Mouse (Mus musculus) spleen, adult 2 months (tissue): ENCODE measurements around the gene E130308A19Rik. TPM values are rescaled to one million over a fixed set of nuclear protein-coding genes. Genes with fewer than 3 reads are reported as not detected.

Experiments
- DNase-seq, 2 experiments: peaks; one replicate each; pipeline versions ENCODE4 v3.0.0 to v3.0.0-alpha.2; 2012 to 2021; ENCODE audit warnings: low spot score in 2 of 2, low read depth in 1 of 2
- H3K27ac ChIP-seq: fragments of 200-500 bp; 2 replicates; pipeline ENCODE4 v1.5.1; 2012; ENCODE audit warnings: low read length, inconsistent platforms; ENCODE audit not compliant: insufficient read depth
- H3K27me3 ChIP-seq: fragments of 200-500 bp; 2 replicates; pipeline ENCODE4 v1.6.1; 2012; ENCODE audit warnings: mild to moderate bottlenecking, moderate library complexity, low read length, inconsistent platforms; ENCODE audit not compliant: control insufficient read depth, insufficient read depth
- H3K36me3 ChIP-seq: fragments of 200-500 bp; 2 replicates; pipeline ENCODE4 v1.6.1; 2012; ENCODE audit warnings: mild to moderate bottlenecking, low read length, inconsistent platforms; ENCODE audit not compliant: control insufficient read depth, insufficient read depth
- H3K4me1 ChIP-seq: fragments of 200-500 bp; 2 replicates; pipeline ENCODE4 v1.6.1; 2011; ENCODE audit warnings: inconsistent platforms; ENCODE audit not compliant: control insufficient read depth, insufficient read depth, insufficient read length
- H3K4me3 ChIP-seq: fragments of 200-500 bp; 2 replicates; pipeline ENCODE4 v1.5.1; 2011; ENCODE audit warnings: mild to moderate bottlenecking, inconsistent platforms; ENCODE audit not compliant: insufficient read depth, insufficient read length; ENCODE audit errors: extremely low read depth
- CTCF ChIP-seq: fragments of 200-500 bp; IDR thresholded peaks from 2 replicates; pipeline ENCODE4 v1.5.1; 2011; ENCODE audit warnings: mild to moderate bottlenecking, inconsistent platforms; ENCODE audit not compliant: insufficient read depth, insufficient read length, insufficient replicate concordance; ENCODE audit errors: extremely low read depth
- POLR2A ChIP-seq: fragments of 200-500 bp; IDR thresholded peaks from 2 replicates; pipeline ENCODE4 v1.6.1; 2011; ENCODE audit warnings: low read depth, low read length, inconsistent platforms
- WGBS: fragments of 180-500 bp; shearing (Covaris S2); methylation state at CpG from one replicate; pipeline ENCODE4 v1.1.7; 2018; 5-methylcytosine and 5-hydroxymethylcytosine counted together
- polyA plus RNA-seq: library from polyadenylated mRNA; depleted of rRNA; stranded (reverse); fragments of >200 nt; gene quantifications from 2 replicates; pipeline ENCODE4 v1.2.3, GENCODE M21; 2012

The E130308A19Rik gene
- polyA plus RNA-seq, 1 experiment, result 5.4 TPM

DNA sequence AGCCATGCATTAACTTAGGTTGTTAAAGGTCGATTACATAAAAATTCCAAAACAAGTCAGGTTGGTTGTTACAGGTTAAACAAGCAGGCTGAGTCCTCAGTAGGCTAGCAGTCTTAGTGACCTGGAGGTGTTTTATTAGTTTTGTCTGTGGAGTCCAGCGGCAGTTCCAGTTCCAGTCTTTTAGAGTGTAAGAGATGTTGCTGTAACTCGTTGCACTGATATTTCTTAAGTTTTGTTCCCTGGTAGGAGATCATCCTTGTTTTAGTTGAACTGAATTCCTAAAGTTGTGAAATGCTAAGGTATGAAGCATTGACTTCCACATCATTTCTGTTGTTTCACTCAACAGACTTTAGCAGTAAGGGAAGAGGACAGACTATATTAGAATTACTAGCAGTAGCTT, 70.8 kb downstream of the E130308A19Rik start:
- H3K4me3 ChIP-seq, result no peak overlapping the region
- no peak for DNase-seq
- H3K36me3 ChIP-seq, result no peaks in the 10 kb centered on the region
- whole genome bisulfite sequencing, result 92% methylated on average over 3 of the region's 3 CpGs
- H3K27ac ChIP-seq, result no peak overlapping the region
- TF ChIP-seq CTCF, result no peak
- TF ChIP-seq POLR2A, result no peak
- H3K4me1 ChIP-seq, result no peaks in the 10 kb centered on the region
- H3K27me3 ChIP-seq, result no peaks in the 10 kb centered on the region

DNA sequence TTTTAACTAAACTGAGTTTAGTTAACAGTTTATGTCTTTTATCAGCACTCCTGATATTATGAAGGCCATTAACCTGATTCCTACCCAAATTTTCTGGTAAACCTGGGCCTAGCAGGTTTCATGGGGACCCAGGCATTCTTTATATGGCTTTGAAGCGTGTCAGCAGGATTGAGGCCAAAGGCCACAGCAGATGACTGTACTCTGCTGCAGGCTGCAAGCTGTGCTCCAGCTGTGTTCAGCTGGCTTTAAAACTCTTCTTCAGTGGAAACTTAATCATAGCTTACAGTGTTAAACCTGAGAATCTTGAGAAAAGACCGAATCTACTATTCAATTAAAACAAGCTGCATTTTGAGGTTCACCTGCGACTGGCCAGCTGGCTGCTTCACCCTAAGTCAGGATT, 71.9 kb downstream of the E130308A19Rik start:
- no peaks in the 10 kb centered on the region for H3K4me1 ChIP-seq
- TF ChIP-seq CTCF, result no peak
- no peak for TF ChIP-seq POLR2A
- DNase-seq, result no peak
- H3K27me3 ChIP-seq, result no peaks in the 10 kb centered on the region
- WGBS, result 95% methylated on average over 3 of the region's 3 CpGs
- no peak overlapping the region for H3K4me3 ChIP-seq
- H3K36me3 ChIP-seq, result no peaks in the 10 kb centered on the region
- H3K27ac ChIP-seq, result no peak overlapping the region

DNA sequence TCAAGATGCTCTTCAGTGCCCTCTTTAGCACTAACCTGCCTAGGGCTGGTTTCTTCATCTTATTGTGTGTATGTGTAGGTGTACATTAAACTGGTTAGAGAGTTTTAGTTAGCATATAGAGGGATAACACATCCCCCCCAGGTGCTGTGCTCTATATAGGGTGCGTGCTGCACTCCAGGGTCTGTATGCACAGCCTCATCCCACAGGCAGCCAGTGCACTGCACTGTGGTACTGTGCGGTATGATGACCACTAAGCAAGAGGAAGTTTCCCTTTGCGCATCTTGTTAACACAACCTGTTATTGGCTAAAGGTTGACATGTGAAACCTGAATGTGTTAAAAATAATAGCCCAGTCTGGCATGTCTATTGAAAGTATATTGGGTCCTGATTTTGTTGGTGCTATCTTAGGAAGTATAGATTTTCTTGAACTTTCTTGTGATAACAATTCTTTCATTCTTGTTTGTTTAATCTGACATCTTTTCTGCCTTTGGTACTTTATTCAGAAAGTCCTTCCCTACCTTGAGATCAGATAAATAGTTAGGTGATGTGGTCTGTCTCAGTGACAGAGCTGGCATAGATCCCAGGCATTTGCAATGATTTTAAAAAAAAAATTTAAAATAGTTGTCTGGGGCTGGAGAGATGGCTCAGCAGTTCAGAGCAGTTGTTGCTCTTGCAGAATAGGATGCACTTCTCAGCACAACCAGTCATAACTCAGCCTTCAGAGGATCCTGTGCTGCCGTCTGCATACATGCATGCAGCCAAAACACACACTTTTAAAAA, 73.2 kb downstream of the E130308A19Rik start:
- H3K4me3 ChIP-seq, result no peak overlapping the region
- WGBS, result 90% methylated on average over 4 of the region's 4 CpGs

DNA sequence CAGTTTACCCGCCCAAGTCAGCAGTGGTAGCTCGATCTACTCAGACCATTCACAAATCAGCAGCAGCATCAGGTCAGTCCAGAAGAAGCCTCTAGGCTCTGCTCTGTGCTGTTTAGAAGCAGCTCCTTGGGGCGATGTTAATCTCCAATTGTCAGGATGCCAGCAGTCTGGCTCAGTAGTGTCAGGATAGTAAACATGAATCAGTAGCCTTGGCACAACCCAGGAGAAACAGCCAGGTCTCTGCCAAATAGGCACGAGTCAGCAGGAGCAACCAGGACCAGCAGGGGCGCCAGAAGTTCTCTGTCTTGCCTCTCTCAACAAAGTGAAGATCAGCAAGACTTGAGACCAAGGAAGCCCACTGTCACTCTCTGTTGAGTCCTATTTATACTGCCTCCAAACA, 83.3 kb downstream of the E130308A19Rik start:
- DNase-seq, result no peak
- Histone ChIP-seq H3K27me3 (no peaks in the 10 kb centered on the region), H3K4me3 (no peak overlapping the region), H3K4me1 (peaks cover 2% of the 10 kb centered on the region; the same call in 1 of the 2 replicates), H3K27ac (no peak overlapping the region), H3K36me3 (no peaks in the 10 kb centered on the region)
- 79% methylated on average over 5 of the region's 5 CpGs for WGBS
- TF ChIP-seq CTCF (no peak), POLR2A (no peak)

More for the DNA sequence above, 73.2 kb downstream of the E130308A19Rik start:
- Histone ChIP-seq H3K27ac (no peak overlapping the region), H3K36me3 (no peaks in the 10 kb centered on the region), H3K27me3 (no peaks in the 10 kb centered on the region), H3K4me1 (no peaks in the 10 kb centered on the region)
- no peak for DNase-seq
- TF ChIP-seq CTCF (no peak), POLR2A (no peak)

DNA sequence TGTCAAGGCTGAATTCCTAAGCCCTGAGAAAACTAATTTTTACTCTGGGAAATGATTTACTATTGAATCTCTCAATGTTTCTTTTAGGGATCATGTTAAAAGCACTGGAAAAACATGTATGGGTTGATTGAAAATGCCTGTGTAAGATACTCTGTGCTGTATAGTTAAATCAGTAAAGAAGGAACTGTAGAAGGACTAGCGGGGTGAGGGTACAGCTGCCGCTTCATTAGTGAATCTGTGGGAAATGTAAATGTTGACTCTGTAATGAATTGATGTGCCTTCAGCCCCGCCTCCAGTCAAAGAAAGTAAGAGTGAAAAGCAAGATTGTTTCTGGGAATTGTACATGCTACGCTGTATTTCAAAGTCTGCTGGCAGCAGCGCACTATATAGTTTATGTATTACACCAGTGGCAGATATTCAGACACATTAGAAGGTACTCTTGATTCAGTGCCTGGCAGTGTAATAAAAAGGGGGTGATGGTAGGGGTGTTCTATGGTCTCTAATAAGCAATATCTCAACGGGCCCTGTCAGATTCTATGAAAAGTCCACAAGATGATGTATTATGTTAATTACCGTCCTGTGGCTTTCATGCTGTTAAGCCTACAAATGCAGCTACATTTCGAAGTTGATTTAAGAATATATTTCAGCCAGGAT, 84.9 kb downstream of the E130308A19Rik start:
- DNase-seq, result no peak
- no peaks in the 10 kb centered on the region for H3K36me3 ChIP-seq
- 94% methylated on average over 8 of the region's 8 CpGs for WGBS
- no peak overlapping the region for H3K4me3 ChIP-seq
- TF ChIP-seq POLR2A (no peak), CTCF (no peak)
- H3K27ac ChIP-seq, result no peak overlapping the region
- H3K27me3 ChIP-seq, result no peaks in the 10 kb centered on the region
- H3K4me1 ChIP-seq, result peaks cover 2% of the 10 kb centered on the region; the same call in 1 of the 2 replicates

DNA sequence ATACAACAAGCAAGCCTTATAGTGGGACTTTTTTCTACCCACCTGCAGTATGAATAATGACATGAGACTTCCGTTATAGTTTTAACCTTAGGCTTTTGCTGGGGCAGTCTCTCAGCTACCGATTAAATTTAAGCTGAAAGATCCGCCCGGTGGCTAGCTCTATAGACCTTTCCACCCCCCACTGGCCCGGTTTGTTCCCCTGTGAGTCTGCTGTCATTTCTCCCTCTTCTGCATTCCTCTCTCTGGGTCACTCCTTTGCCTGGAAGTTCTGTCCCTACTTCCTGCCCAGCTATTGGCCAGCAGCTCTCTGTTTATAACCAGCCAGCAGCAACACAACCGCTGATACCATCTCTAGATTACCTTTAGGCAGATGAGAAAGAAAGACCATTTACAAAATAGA, 86.4 kb downstream of the E130308A19Rik start:
- Histone ChIP-seq H3K4me1 (peaks cover 2% of the 10 kb centered on the region; the same call in 1 of the 2 replicates), H3K36me3 (no peaks in the 10 kb centered on the region), H3K4me3 (no peak overlapping the region), H3K27me3 (no peaks in the 10 kb centered on the region), H3K27ac (no peak overlapping the region)
- 78% methylated on average over 6 of the region's 6 CpGs for WGBS
- no peak for DNase-seq
- TF ChIP-seq CTCF, result no peak
- no peak for TF ChIP-seq POLR2A

DNA sequence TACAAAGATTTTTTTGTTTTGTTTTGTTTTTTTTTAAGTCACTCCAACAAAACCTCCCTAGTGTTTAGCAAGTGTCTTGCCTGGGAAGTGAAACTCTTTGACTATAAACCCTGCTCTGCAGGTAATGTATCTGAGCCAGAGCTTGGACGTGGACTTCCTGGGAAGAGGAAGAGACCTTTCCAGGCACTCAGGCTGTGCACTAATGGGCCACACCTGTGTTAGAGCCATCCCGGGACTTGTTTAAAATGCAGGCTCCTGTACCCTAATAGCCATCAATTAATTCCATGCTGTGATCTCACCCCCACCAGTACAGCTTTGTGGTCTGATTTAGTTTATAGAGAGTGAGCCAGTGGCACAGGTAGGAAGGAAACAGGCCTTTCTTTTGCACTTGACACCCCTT, 86.9 kb downstream of the E130308A19Rik start:
- no peak for DNase-seq
- 80% methylated on average over 2 of the region's 2 CpGs for WGBS
- TF ChIP-seq CTCF, result no peak
- no peak for TF ChIP-seq POLR2A
- no peaks in the 10 kb centered on the region for H3K36me3 ChIP-seq
- no peak overlapping the region for H3K4me3 ChIP-seq
- H3K27me3 ChIP-seq, result no peaks in the 10 kb centered on the region
- H3K27ac ChIP-seq, result no peak overlapping the region
- H3K4me1 ChIP-seq, result peaks cover 2% of the 10 kb centered on the region; the same call in 1 of the 2 replicates
